Mouse (Mus musculus): ENCODE results near the gene Slc45a3. TPM values are rescaled to one million over a fixed set of nuclear protein-coding genes. Genes with fewer than 3 reads are reported as not detected.

Slc45a3 gene
- 3.7 TPM in 2 replicates for polyA plus RNA-seq (2012; rRNA removed)

DNA sequence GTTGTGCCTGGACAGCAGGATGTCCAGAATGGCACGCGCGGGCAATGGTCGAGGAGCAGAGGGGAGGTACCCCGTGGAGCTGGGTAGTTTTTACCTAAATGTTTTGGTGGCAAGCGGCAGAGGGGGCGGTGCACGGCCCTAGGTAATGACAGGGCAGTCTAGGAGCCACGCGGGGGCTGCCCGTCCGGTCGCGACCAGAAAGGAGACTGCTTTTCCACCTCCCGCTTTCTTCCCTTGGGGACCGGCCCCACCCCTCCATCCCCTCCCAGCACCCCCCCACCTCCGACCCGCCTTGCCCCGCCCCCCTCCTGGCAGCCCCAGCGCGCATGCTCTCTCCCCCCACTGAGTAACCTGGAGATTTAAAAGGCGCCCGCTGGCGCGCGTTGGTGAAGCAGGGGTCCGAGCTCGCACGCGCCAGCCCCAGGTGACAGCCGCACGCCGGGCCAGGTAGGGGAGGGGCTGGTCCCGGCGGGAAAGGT is at the start of gene Slc45a3:
Gene Slc45a3, plus strand, starts transcription at position 362 of the 479 bp plus-strand sequence.

DNA sequence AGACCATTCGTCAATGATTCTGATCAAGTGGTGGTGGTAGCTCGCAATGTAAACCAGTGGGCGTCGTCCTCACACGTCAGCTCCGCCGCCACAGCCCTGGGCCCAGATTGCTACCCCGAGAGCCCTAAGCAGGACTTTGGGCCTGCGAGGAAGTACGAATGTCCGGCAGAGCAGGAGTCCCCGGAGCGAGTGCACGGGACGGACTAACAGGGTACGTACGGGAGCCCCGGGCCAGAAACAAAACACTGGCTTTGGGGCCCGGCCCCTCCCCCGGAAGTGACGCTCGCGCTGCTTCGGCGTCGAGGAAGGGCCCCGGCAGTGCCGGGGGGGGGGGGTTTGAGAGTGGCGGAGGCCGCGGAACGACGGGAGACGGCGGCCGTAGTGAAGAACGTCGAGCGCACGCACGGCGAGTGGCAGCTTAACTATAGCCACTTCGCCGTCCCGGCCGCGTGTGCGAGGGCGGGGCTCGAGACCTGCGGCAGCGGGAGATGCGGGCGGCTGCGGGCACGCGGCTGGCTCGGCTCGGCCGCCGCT is 44.6 kb downstream of the Slc45a3 start, which contains the start of gene Elk4:
Gene Elk4, plus strand, starts transcription at position 326 of the 534 bp plus-strand sequence.

Other genes with a start within 250 kb of the Slc45a3 start
- 0.01 TPM in 2 replicates for gene Slc26a9, start 218.9 kb upstream of the Slc45a3 start, polyA plus RNA-seq (2012; rRNA removed)
- 5.8 and 7.2 TPM in 2 replicates for gene Pm20d1, start 165.6 kb upstream of the Slc45a3 start, polyA plus RNA-seq (2012; rRNA removed)
- gene Slc41a1, start 135.5 kb upstream of the Slc45a3 start, polyA plus RNA-seq (2012; rRNA removed): 1.2 and 1.3 TPM in 2 replicates
- 9.2 and 10.6 TPM in 2 replicates for gene Rab29, start 95.7 kb upstream of the Slc45a3 start, polyA plus RNA-seq (2012; rRNA removed)
- gene Nucks1, start 52.4 kb upstream of the Slc45a3 start, polyA plus RNA-seq (2012; rRNA removed): 14.5 and 15.7 TPM in 2 replicates
- gene Elk4, start 44.6 kb downstream of the Slc45a3 start, polyA plus RNA-seq (2012; rRNA removed): 9.7 and 10.7 TPM in 2 replicates
- gene Mfsd4a, start 105.1 kb downstream of the Slc45a3 start, polyA plus RNA-seq (2012; rRNA removed): 0.14 and 0.16 TPM in 2 replicates
- gene Cdk18, start 176.7 kb downstream of the Slc45a3 start, polyA plus RNA-seq (2012; rRNA removed): 3.4 and 3.5 TPM in 2 replicates
- gene Lemd1, start 228.5 kb downstream of the Slc45a3 start, polyA plus RNA-seq (2012; rRNA removed): not detected in 2 replicates
- gene AC124108.1, start 228.5 kb downstream of the Slc45a3 start, polyA plus RNA-seq (2012; rRNA removed): not detected in 2 replicates